Mouse (Mus musculus) testis, adult 2 months (tissue): Measurements from ENCODE around the gene Apol6.

Experiments
- CTCF ChIP-seq: fragments of 200-500 bp; IDR thresholded peaks from 2 replicates; pipeline ENCODE4 v1.5.1; 2012; ENCODE audit warnings: low read depth, mild to moderate bottlenecking, inconsistent platforms, low read length, moderate library complexity; ENCODE audit not compliant: control insufficient read depth, insufficient read depth, insufficient replicate concordance
- POLR2A ChIP-seq: fragments of 200-500 bp; IDR thresholded peaks from 2 replicates; pipeline ENCODE4 v1.6.1; 2012; ENCODE audit warnings: low read depth, mild to moderate bottlenecking, inconsistent platforms, low read length, moderate library complexity; ENCODE audit not compliant: control insufficient read depth

DNA sequence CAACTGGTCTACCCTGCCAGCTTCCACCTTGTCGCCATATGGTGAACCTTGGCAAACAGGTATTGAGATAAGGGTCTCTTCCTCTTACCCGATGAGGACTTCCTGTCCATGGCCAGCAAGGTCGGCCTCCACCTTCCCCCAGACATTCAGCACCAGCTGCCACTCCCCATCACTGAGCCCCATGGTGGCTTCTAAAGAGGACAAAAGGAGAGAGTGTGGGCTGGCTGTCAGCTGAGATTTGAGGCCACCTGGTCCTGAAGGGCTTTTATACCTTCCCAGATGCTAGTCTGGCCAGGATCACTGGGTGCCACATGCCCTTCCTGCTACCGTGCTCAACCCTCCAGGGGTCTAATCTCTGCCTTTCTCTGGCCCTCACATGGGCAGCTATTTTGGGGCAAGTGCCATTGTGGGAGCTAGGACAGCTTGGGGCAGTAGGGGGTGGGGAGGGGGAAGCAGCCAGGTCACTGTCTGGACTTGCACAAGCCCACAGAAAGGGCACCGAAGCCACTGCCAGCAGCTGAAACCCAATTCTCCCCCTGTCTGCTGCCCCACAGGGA lies 22.1 kb upstream of the Apol6 start:
- TF ChIP-seq POLR2A, result no peak
- TF ChIP-seq CTCF, result no peak
